ENCODE assay signal across 8 mouse cellular contexts in genomic region chr16:17890917-17891566, GRCm38 (mm10). TPM values are rescaled to one million over a fixed set of nuclear protein-coding genes. Genes with fewer than 3 reads are reported as not detected.
DNase-seq lines count a peak whose midpoint lies in the region; ATAC-seq and TF ChIP-seq lines count a peak whose summit lies in the region.

No protein-coding gene starts in this region.

- 0% methylated on average over 17 of the region's 44 CpGs for WGBS in embryonic facial prominence, embryonic 14.5 days
- WGBS in heart, adult 2 months = under 1% methylated on average over 43 of the region's 44 CpGs
- 1% methylated on average over 44 of the region's 44 CpGs for WGBS in kidney, adult 2 months
- WGBS in limb, embryonic 14.5 days = 3% methylated on average over 39 of the region's 44 CpGs
- WGBS in midbrain, embryonic 14.5 days = under 1% methylated on average over 43 of the region's 44 CpGs

- H3K4me3 ChIP-seq in C2C12 (ENCODE audit: insufficient read depth, poor library complexity, severe bottlenecking) = peak overlapping the region; percentile 74
- peak overlapping the region; percentile 76 for H3K4me3 ChIP-seq in embryonic facial prominence, embryonic 14.5 days (ENCODE audit: low read depth, low read length)
- H3K4me3 ChIP-seq in heart, adult 2 months = peak overlapping the region; percentile 76
- H3K4me3 ChIP-seq in kidney, adult 2 months (ENCODE audit: insufficient read depth, low read depth, low read length) = peak overlapping the region; percentile 85
- H3K4me3 ChIP-seq in limb, embryonic 14.5 days (replicated peaks; ENCODE audit: low read length) = peak overlapping the region; percentile 98
- peak overlapping the region; percentile 92 for H3K4me3 ChIP-seq in midbrain, embryonic 14.5 days (replicated peaks; ENCODE audit: low read depth, low read length)

- peak overlapping the region; percentile 95 for H3K27ac ChIP-seq in embryonic facial prominence, embryonic 14.5 days (replicated peaks; ENCODE audit: low read depth, low read length)
- H3K27ac ChIP-seq in heart, adult 2 months = peak overlapping the region; percentile 98
- peak overlapping the region; percentile 94 for H3K27ac ChIP-seq in kidney, adult 2 months (ENCODE audit: insufficient read depth, low read depth, low read length)
- H3K27ac ChIP-seq in limb, embryonic 14.5 days (replicated peaks; ENCODE audit: low read depth, low read length) = peak overlapping the region; percentile 95
- peak overlapping the region; percentile 97 for H3K27ac ChIP-seq in midbrain, embryonic 14.5 days (replicated peaks; ENCODE audit: low read depth, low read length)

- peak overlapping the region; percentile 65 for H3K4me2 ChIP-seq in embryonic facial prominence, embryonic 14.5 days (ENCODE audit: low read depth, low read length)
- peak overlapping the region; percentile 83 for H3K4me2 ChIP-seq in limb, embryonic 14.5 days (replicated peaks; ENCODE audit: low read depth, low read length, severe bottlenecking)
- H3K4me2 ChIP-seq in midbrain, embryonic 14.5 days (ENCODE audit: low read length) = peak overlapping the region; percentile 93

- no peak for TF ChIP-seq POLR2A in heart, adult 2 months (IDR thresholded peaks at IDR 0.05; ENCODE audit: insufficient read depth, low read depth, low read length)
- TF ChIP-seq POLR2A in kidney, adult 2 months (IDR thresholded peaks at IDR 0.05; ENCODE audit: low read depth, low read length) = no peak
- no peak for TF ChIP-seq POLR2A in limb, embryonic 14.5 days (IDR thresholded peaks at IDR 0.05; ENCODE audit: borderline replicate concordance, extremely low read depth, insufficient read depth, insufficient read length)

- H3ac ChIP-seq in C2C12 (ENCODE audit: control insufficient read depth, insufficient read length, low read depth) = peak overlapping the region; percentile 93

- DNase-seq in adrenal gland, postnatal 25 days = peak; percentile 89
- peak; percentile 81 for DNase-seq in embryonic facial prominence, embryonic 14.5 days (ENCODE audit: low spot score)
- DNase-seq in heart, adult 2 months = peak; percentile 72 to 78
- DNase-seq in kidney, adult 2 months = peak; percentile 94
- peak; percentile 65 for DNase-seq in limb, embryonic 14.5 days (ENCODE audit: low spot score)
- peak; percentile 67 for DNase-seq in midbrain, embryonic 14.5 days
- peak; percentile 59 to 75 for DNase-seq in spleen, postnatal 36 days (ENCODE audit: low spot score in 2 of 2)

- no peak for TF ChIP-seq EP300 in heart, adult 2 months (IDR thresholded peaks at IDR 0.05; ENCODE audit: insufficient read depth, low read depth, low read length)

- intact Hi-C loops in heart, adult 2 months (cut with DNase I) = no loop called here

- peak; percentile 47 for ATAC-seq in embryonic facial prominence, embryonic 14.5 days (ENCODE audit: low read depth)
- ATAC-seq in limb, embryonic 14.5 days (ENCODE audit: low FRiP score, low read depth) = peak; percentile 55
- ATAC-seq in midbrain, embryonic 14.5 days (ENCODE audit: low FRiP score, low TSS enrichment) = peak; percentile 63

- TF ChIP-seq CTCF in C2C12 (IDR thresholded peaks at IDR 0.05; ENCODE audit: control insufficient read depth, insufficient read depth, insufficient read length) = no peak
- TF ChIP-seq CTCF in heart, adult 2 months (IDR thresholded peaks at IDR 0.05) = no peak
- TF ChIP-seq CTCF in kidney, adult 2 months (conservative IDR thresholded peaks at IDR 0.05; ENCODE audit: insufficient read depth, insufficient read length, low read depth, low read length) = no peak

- H3K79me2 ChIP-seq in C2C12 (ENCODE audit: control insufficient read depth, insufficient read depth) = peaks cover 53% of the 10 kb centered on the region
- H3K79me2 ChIP-seq in heart, adult 2 months (replicated peaks; ENCODE audit: control insufficient read depth, insufficient read depth, low read length) = peaks cover 8% of the 10 kb centered on the region; the same call in 1 of the 2 replicates

- H3K27me3 ChIP-seq in C2C12 (ENCODE audit: control insufficient read depth, insufficient read depth, insufficient read length) = no peaks in the 10 kb centered on the region
- H3K27me3 ChIP-seq in embryonic facial prominence, embryonic 14.5 days (replicated peaks; ENCODE audit: control insufficient read depth, insufficient read depth, low read length) = no peaks in the 10 kb centered on the region
- no peaks in the 10 kb centered on the region for H3K27me3 ChIP-seq in heart, adult 2 months (ENCODE audit: control insufficient read depth, insufficient read depth, low read length)
- no peaks in the 10 kb centered on the region for H3K27me3 ChIP-seq in kidney, adult 2 months (replicated peaks; ENCODE audit: control insufficient read depth, insufficient read depth, low read length)
- H3K27me3 ChIP-seq in limb, embryonic 14.5 days (ENCODE audit: control insufficient read depth, insufficient read depth, low read length) = no peaks in the 10 kb centered on the region
- H3K27me3 ChIP-seq in midbrain, embryonic 14.5 days (ENCODE audit: control insufficient read depth, insufficient read depth, low read length) = no peaks in the 10 kb centered on the region

- H3K9me3 ChIP-seq in embryonic facial prominence, embryonic 14.5 days (ENCODE audit: control insufficient read depth, low read length) = no peaks in the 10 kb centered on the region
- H3K9me3 ChIP-seq in limb, embryonic 14.5 days (ENCODE audit: control insufficient read depth, low read length) = no peaks in the 10 kb centered on the region
- H3K9me3 ChIP-seq in midbrain, embryonic 14.5 days (ENCODE audit: control insufficient read depth, low read length) = no peaks in the 10 kb centered on the region

- H3K9ac ChIP-seq in embryonic facial prominence, embryonic 14.5 days (ENCODE audit: low read depth, low read length) = peak overlapping the region; percentile 98
- peak overlapping the region; percentile 87 for H3K9ac ChIP-seq in heart, adult 2 months (ENCODE audit: low read depth, low read length)
- H3K9ac ChIP-seq in limb, embryonic 14.5 days (ENCODE audit: low read depth, low read length, severe bottlenecking) = peak overlapping the region; percentile 99
- H3K9ac ChIP-seq in midbrain, embryonic 14.5 days (replicated peaks; ENCODE audit: low read length) = peak overlapping the region; percentile 99

- H3K4me1 ChIP-seq in embryonic facial prominence, embryonic 14.5 days (ENCODE audit: control insufficient read depth, insufficient read depth, low read length) = peaks cover 20% of the 10 kb centered on the region
- H3K4me1 ChIP-seq in heart, adult 2 months (ENCODE audit: control insufficient read depth, insufficient read depth, low read length) = peaks cover 8% of the 10 kb centered on the region
- peaks cover 16% of the 10 kb centered on the region for H3K4me1 ChIP-seq in kidney, adult 2 months (ENCODE audit: control insufficient read depth, insufficient read depth, low read length)
- H3K4me1 ChIP-seq in limb, embryonic 14.5 days (ENCODE audit: control insufficient read depth, insufficient read depth, low read length) = peaks cover 17% of the 10 kb centered on the region
- H3K4me1 ChIP-seq in midbrain, embryonic 14.5 days (ENCODE audit: control insufficient read depth, insufficient read depth, low read length) = peaks cover 17% of the 10 kb centered on the region

- H3K79me3 ChIP-seq in C2C12 (ENCODE audit: low read depth) = peaks cover 30% of the 10 kb centered on the region

- H3K36me3 ChIP-seq in C2C12 (ENCODE audit: control insufficient read depth, insufficient read depth) = no peaks in the 10 kb centered on the region
- no peaks in the 10 kb centered on the region for H3K36me3 ChIP-seq in embryonic facial prominence, embryonic 14.5 days (ENCODE audit: control insufficient read depth, insufficient read depth, low read length)
- H3K36me3 ChIP-seq in heart, adult 2 months (ENCODE audit: control insufficient read depth, insufficient read depth, low read length) = peaks cover 3% of the 10 kb centered on the region; the same call in 1 of the 2 replicates
- no peaks in the 10 kb centered on the region for H3K36me3 ChIP-seq in kidney, adult 2 months (ENCODE audit: control insufficient read depth, insufficient read depth, low read length)
- 0 out of 2 replicates have a peak, but pooled peaks cover 4% of the 10 kb centered on the region for H3K36me3 ChIP-seq in limb, embryonic 14.5 days (ENCODE audit: control insufficient read depth, insufficient read depth, low read length)
- no peaks in the 10 kb centered on the region for H3K36me3 ChIP-seq in midbrain, embryonic 14.5 days (ENCODE audit: control insufficient read depth, insufficient read depth, low read length)

RNA-seq across cellular contexts. Expression of gene Gm20518, which starts 0.4 kb away (rescaled TPM):
- polyA plus RNA-seq in C2C12 (2012; fragmentation: generic; extraction: Trizol) = 0.06 TPM
- 0.30 TPM in 1 of 2 replicates, not detected in the other for total RNA-seq in adrenal gland, postnatal 25 days (2021)
- 0.12 and 0.19 TPM in 2 replicates for polyA plus RNA-seq in embryonic facial prominence, embryonic 14.5 days (2014; fragmentation: Nextera tagmentation; extraction: Ambion mirVana)
- total RNA-seq in heart, adult 2 months (2021) = under 1 TPM; 0.20 to 0.31 TPM
- 0.68 and 1.1 TPM in 2 replicates for polyA plus RNA-seq in heart, adult 2 months (2012; rRNA removed)
- 7.7 and 10.3 TPM in 2 replicates for polyA plus RNA-seq in kidney, adult 2 months (2012; rRNA removed)
- polyA plus RNA-seq in limb, embryonic 14.5 days (2012; rRNA removed) = 1.9 and 2.1 TPM in 2 replicates
- polyA plus RNA-seq in limb, embryonic 14.5 days (2014; fragmentation: Nextera tagmentation; extraction: Ambion mirVana) = 0.22 and 0.26 TPM in 2 replicates
- polyA plus RNA-seq in midbrain, embryonic 14.5 days (2014; fragmentation: Nextera tagmentation; extraction: Ambion mirVana) = 0.54 and 0.55 TPM in 2 replicates

RNA-seq across cellular contexts. Expression of gene Tssk1, which starts 3.0 kb away (rescaled TPM):
- polyA plus RNA-seq in C2C12 (2012; fragmentation: generic; extraction: Trizol) = 0.05 TPM
- 0.12 TPM in 1 of 2 replicates, not detected in the other for total RNA-seq in adrenal gland, postnatal 25 days (2021)
- polyA plus RNA-seq in embryonic facial prominence, embryonic 14.5 days (2014; fragmentation: Nextera tagmentation; extraction: Ambion mirVana) = not detected in 2 replicates
- under 1 TPM; 0.16 TPM for total RNA-seq in heart, adult 2 months (2021)
- polyA plus RNA-seq in heart, adult 2 months (2012; rRNA removed) = 0.27 and 0.29 TPM in 2 replicates
- polyA plus RNA-seq in kidney, adult 2 months (2012; rRNA removed) = 0.12 and 0.14 TPM in 2 replicates
- 0.01 and 0.04 TPM in 2 replicates for polyA plus RNA-seq in limb, embryonic 14.5 days (2012; rRNA removed)
- polyA plus RNA-seq in limb, embryonic 14.5 days (2014; fragmentation: Nextera tagmentation; extraction: Ambion mirVana) = 0.07 TPM in 1 of 2 replicates, not detected in the other
- 0.08 and 0.09 TPM in 2 replicates for polyA plus RNA-seq in midbrain, embryonic 14.5 days (2014; fragmentation: Nextera tagmentation; extraction: Ambion mirVana)

RNA-seq across cellular contexts. Expression of gene Dgcr2, which starts 7.3 kb away (rescaled TPM):
- 41.9 TPM for polyA plus RNA-seq in C2C12 (2012; fragmentation: generic; extraction: Trizol)
- total RNA-seq in adrenal gland, postnatal 25 days (2021) = 67.7 and 73.0 TPM in 2 replicates
- 81.9 and 86.8 TPM in 2 replicates for polyA plus RNA-seq in embryonic facial prominence, embryonic 14.5 days (2014; fragmentation: Nextera tagmentation; extraction: Ambion mirVana)
- 10 to 100 TPM; 46.5 to 55.7 TPM for total RNA-seq in heart, adult 2 months (2021)
- polyA plus RNA-seq in heart, adult 2 months (2012; rRNA removed) = 64.3 and 77.9 TPM in 2 replicates
- polyA plus RNA-seq in kidney, adult 2 months (2012; rRNA removed) = 99.8 and 127 TPM in 2 replicates
- 116 and 185 TPM in 2 replicates for polyA plus RNA-seq in limb, embryonic 14.5 days (2012; rRNA removed)
- polyA plus RNA-seq in limb, embryonic 14.5 days (2014; fragmentation: Nextera tagmentation; extraction: Ambion mirVana) = 90.2 and 95.8 TPM in 2 replicates
- polyA plus RNA-seq in midbrain, embryonic 14.5 days (2014; fragmentation: Nextera tagmentation; extraction: Ambion mirVana) = 104 and 108 TPM in 2 replicates

RNA-seq across cellular contexts. Expression of gene Tssk2, which starts 7.4 kb away (rescaled TPM):
- polyA plus RNA-seq in C2C12 (2012; fragmentation: generic; extraction: Trizol) = 0.05 TPM
- not detected in 2 replicates for total RNA-seq in adrenal gland, postnatal 25 days (2021)
- polyA plus RNA-seq in embryonic facial prominence, embryonic 14.5 days (2014; fragmentation: Nextera tagmentation; extraction: Ambion mirVana) = 0.13 TPM in 1 of 2 replicates, not detected in the other
- total RNA-seq in heart, adult 2 months (2021) = not detected
- polyA plus RNA-seq in heart, adult 2 months (2012; rRNA removed) = 0.33 and 0.44 TPM in 2 replicates
- polyA plus RNA-seq in kidney, adult 2 months (2012; rRNA removed) = 0.05 and 0.27 TPM in 2 replicates
- polyA plus RNA-seq in limb, embryonic 14.5 days (2012; rRNA removed) = not detected in 2 replicates
- polyA plus RNA-seq in limb, embryonic 14.5 days (2014; fragmentation: Nextera tagmentation; extraction: Ambion mirVana) = 0.14 TPM in 1 of 2 replicates, not detected in the other
- not detected in 2 replicates for polyA plus RNA-seq in midbrain, embryonic 14.5 days (2014; fragmentation: Nextera tagmentation; extraction: Ambion mirVana)

RNA-seq across cellular contexts. Expression of gene Ess2, which starts 20.1 kb away (rescaled TPM):
- polyA plus RNA-seq in C2C12 (2012; fragmentation: generic; extraction: Trizol) = 21.2 TPM
- 19.4 and 21.0 TPM in 2 replicates for total RNA-seq in adrenal gland, postnatal 25 days (2021)
- polyA plus RNA-seq in embryonic facial prominence, embryonic 14.5 days (2014; fragmentation: Nextera tagmentation; extraction: Ambion mirVana) = 26.2 and 28.7 TPM in 2 replicates
- 1 to 10 TPM; 8.0 to 8.3 TPM for total RNA-seq in heart, adult 2 months (2021)
- 11.4 and 12.6 TPM in 2 replicates for polyA plus RNA-seq in heart, adult 2 months (2012; rRNA removed)
- polyA plus RNA-seq in kidney, adult 2 months (2012; rRNA removed) = 14.2 and 16.2 TPM in 2 replicates
- polyA plus RNA-seq in limb, embryonic 14.5 days (2012; rRNA removed) = 38.7 and 42.2 TPM in 2 replicates
- 33.1 and 33.5 TPM in 2 replicates for polyA plus RNA-seq in limb, embryonic 14.5 days (2014; fragmentation: Nextera tagmentation; extraction: Ambion mirVana)
- 44.1 and 44.6 TPM in 2 replicates for polyA plus RNA-seq in midbrain, embryonic 14.5 days (2014; fragmentation: Nextera tagmentation; extraction: Ambion mirVana)

Comparison
In these comparisons a context has a peak if more than half of its experiments do, and no peak if none do; other contexts are left out.
1. Peak in every context shown above with its lines: DNase-seq, ATAC-seq, H3K4me3 ChIP-seq and H3K27ac ChIP-seq.